In the genomic region with DNA sequence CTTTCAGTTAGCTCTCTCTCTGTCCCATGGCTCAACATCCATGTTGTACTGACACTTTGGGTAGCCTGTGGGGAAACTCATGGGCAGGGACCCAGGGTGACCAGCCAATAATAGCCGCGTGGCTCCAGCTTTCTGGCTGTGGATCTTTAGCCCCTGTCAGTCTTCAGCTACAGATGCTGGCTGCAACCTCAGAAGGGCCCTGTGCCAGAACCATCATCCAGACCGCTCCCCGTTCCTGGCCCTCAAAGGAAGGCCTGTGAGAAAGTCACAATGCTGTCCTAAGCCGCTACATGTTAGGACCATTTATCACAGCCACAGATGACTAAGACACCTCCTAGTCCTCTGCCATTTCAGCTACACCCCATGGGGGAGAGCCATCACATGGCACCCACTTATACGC, we compare ENCODE assay signal across 13 mouse cellular contexts. TPM values are rescaled to one million over a fixed set of nuclear protein-coding genes. Genes with fewer than 3 reads are reported as not detected.
DNase-seq lines count a peak whose midpoint lies in the region; ATAC-seq and TF ChIP-seq lines count a peak whose summit lies in the region.
"Had no signal": no experiment of that assay in that cellular context is flagged by ENCODE, and none has a peak within 500 bp of the region (broad histone marks: within the 10 kb centered on the region; RNA-seq: fewer than 3 reads in every experiment).

No protein-coding gene starts in this region.

- no peaks in the 10 kb centered on the region for H3K9me3 ChIP-seq in hindbrain, embryonic 16.5 days (ENCODE audit: control insufficient read depth, low read length)
- H3K9me3 ChIP-seq in intestine, postnatal 0 days (ENCODE audit: control insufficient read depth) = no peaks in the 10 kb centered on the region

- WGBS in hindbrain, embryonic 16.5 days = 61% methylated on average over 6 of the region's 6 CpGs
- WGBS in intestine, postnatal 0 days = 73% methylated on average over 6 of the region's 6 CpGs

- no peaks in the 10 kb centered on the region for H3K4me1 ChIP-seq in hindbrain, embryonic 16.5 days (ENCODE audit: control insufficient read depth, insufficient read depth, low read depth, low read length)
- no peaks in the 10 kb centered on the region for H3K4me1 ChIP-seq in intestine, postnatal 0 days (replicated peaks; ENCODE audit: control insufficient read depth, insufficient read depth, low read length)

- no peak overlapping the region for H3K27ac ChIP-seq in hindbrain, embryonic 16.5 days (ENCODE audit: low read depth, low read length)
- no peak overlapping the region for H3K27ac ChIP-seq in intestine, postnatal 0 days (ENCODE audit: low read depth, low read length)
- H3K27ac ChIP-seq: macrophage had no signal

- H3K4me2 ChIP-seq in hindbrain, embryonic 16.5 days (ENCODE audit: low read length) = no peak overlapping the region
- H3K4me2 ChIP-seq in intestine, postnatal 0 days (replicated peaks; ENCODE audit: low read depth) = no peak overlapping the region

- no peak overlapping the region for H3K4me3 ChIP-seq in hindbrain, embryonic 16.5 days (ENCODE audit: low read length)
- H3K4me3 ChIP-seq in intestine, postnatal 0 days (ENCODE audit: low read depth, low read length) = no peak overlapping the region

- ATAC-seq in hindbrain, embryonic 16.5 days = peak; percentile 91
- no peak for ATAC-seq in intestine, postnatal 0 days

- H3K36me3 ChIP-seq in hindbrain, embryonic 16.5 days (ENCODE audit: control insufficient read depth, insufficient read depth, low read length) = no peaks in the 10 kb centered on the region
- no peaks in the 10 kb centered on the region for H3K36me3 ChIP-seq in intestine, postnatal 0 days (ENCODE audit: control insufficient read depth, insufficient read depth)

- TF ChIP-seq CTCF in intestine, postnatal 0 days (IDR thresholded peaks at IDR 0.05; ENCODE audit: low read depth) = no peak

- no peak overlapping the region for H3K9ac ChIP-seq in hindbrain, embryonic 16.5 days (ENCODE audit: low read depth, low read length)
- H3K9ac ChIP-seq in intestine, postnatal 0 days (ENCODE audit: low read depth, low read length) = no peak overlapping the region

- peak; percentile 14 for DNase-seq in cerebellum, adult 9-11 months
- no peak for DNase-seq in cerebellum, postnatal 36 days
- peak; percentile 14 to 19 for DNase-seq in layer of hippocampus, postnatal 36 days
- DNase-seq in layer of hippocampus, adult 18-20 months (ENCODE audit: low spot score in 2 of 2) = no peak
- DNase-seq in fibroblast of lung, adult 2 months (ENCODE audit: low read depth) = peak; percentile 76
- DNase-seq in frontal cortex, adult 2 months (ENCODE audit: extremely low spot score in 1 of 2, low spot score in 1 of 2) = no peak

- no peaks in the 10 kb centered on the region for H3K27me3 ChIP-seq in hindbrain, embryonic 16.5 days (replicated peaks; ENCODE audit: control insufficient read depth, insufficient read depth, low read length)
- H3K27me3 ChIP-seq in intestine, postnatal 0 days (replicated peaks; ENCODE audit: control insufficient read depth, insufficient read depth, low read length) = no peaks in the 10 kb centered on the region

RNA-seq across cellular contexts. Expression of a gene that starts 12.0 kb away (rescaled TPM):
- total RNA-seq in layer of hippocampus, postnatal 36 days (2021) = under 1 TPM; 0.20 to 0.30 TPM
- total RNA-seq in layer of hippocampus, adult 18-20 months (2021) = not detected
- polyA plus RNA-seq in hindbrain, embryonic 16.5 days (2015; fragmentation: Nextera tagmentation; extraction: Ambion mirVana) = 0.15 and 0.56 TPM in 2 replicates
- 0.16 and 0.27 TPM in 2 replicates for polyA plus RNA-seq in intestine, postnatal 0 days (2015; fragmentation: Nextera tagmentation; extraction: Ambion mirVana)
- 0.66 and 0.84 TPM in 2 replicates for polyA plus RNA-seq in frontal cortex, adult 2 months (2012; rRNA removed)
- total RNA-seq: neutrophil, adult 5-6 weeks had no signal
- polyA plus RNA-seq: C2C12, macrophage had no signal

RNA-seq across cellular contexts. Expression of a gene that starts 54.6 kb away (rescaled TPM):
- total RNA-seq in layer of hippocampus, postnatal 36 days (2021) = not detected
- not detected for total RNA-seq in layer of hippocampus, adult 18-20 months (2021)
- not detected in 2 replicates for polyA plus RNA-seq in hindbrain, embryonic 16.5 days (2015; fragmentation: Nextera tagmentation; extraction: Ambion mirVana)
- polyA plus RNA-seq in intestine, postnatal 0 days (2015; fragmentation: Nextera tagmentation; extraction: Ambion mirVana) = not detected in 2 replicates
- polyA plus RNA-seq in frontal cortex, adult 2 months (2012; rRNA removed) = not detected in 2 replicates
- total RNA-seq: neutrophil, adult 5-6 weeks had no signal
- polyA plus RNA-seq: C2C12; large intestine, adult 2 months; macrophage; stomach, embryonic 14.5 days had no signal

Comparison
In these comparisons a context has a peak if more than half of its experiments do, and no peak if none do; other contexts are left out.
1. DNase-seq: peak in cerebellum, adult 9-11 months (single experiment), layer of hippocampus, postnatal 36 days (2 of 2) and fibroblast of lung, adult 2 months (single experiment); none in cerebellum, postnatal 36 days (0 of 2), layer of hippocampus, adult 18-20 months (0 of 2) and frontal cortex, adult 2 months (0 of 2).